8 mouse cellular contexts compared by ENCODE assay signal in the genomic region with DNA sequence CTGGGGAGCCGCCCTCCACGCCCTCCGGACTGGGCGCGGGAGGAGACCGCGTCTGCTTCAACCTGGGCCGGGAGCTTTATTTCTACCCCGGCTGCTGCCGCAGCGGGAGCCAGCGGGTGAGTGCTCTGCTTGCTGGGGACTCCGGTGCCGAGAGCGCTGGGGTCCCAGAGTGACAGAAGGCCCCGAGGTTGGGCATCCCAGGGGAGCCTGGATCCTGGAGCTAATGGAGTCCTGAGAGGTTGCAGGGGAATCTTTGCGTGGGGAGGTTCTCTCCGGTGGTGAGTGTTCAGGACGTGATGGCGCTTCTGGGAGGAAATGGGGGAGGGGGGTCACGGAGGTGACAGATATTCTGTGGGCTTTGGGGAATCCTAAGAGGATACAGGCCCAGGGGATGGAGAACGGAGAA. TPM values are rescaled to one million over a fixed set of nuclear protein-coding genes. Genes with fewer than 3 reads are reported as not detected.
A peak's percentile ranks its signal among the peaks of the same experiment; 100 is the strongest.
DNase-seq lines count a peak whose midpoint lies in the region; ATAC-seq and TF ChIP-seq lines count a peak whose summit lies in the region.

No protein-coding gene starts in this region.

- peak overlapping the region; percentile 74 for H3K27ac ChIP-seq in heart, adult 2 months
- peak overlapping the region; percentile 83 for H3K27ac ChIP-seq in embryonic facial prominence, embryonic 15.5 days (replicated peaks)
- H3K27ac ChIP-seq in hindbrain, embryonic 16.5 days (ENCODE audit: low read depth, low read length): peak overlapping the region; percentile 84
- H3K27ac ChIP-seq in midbrain, embryonic 10.5 days (replicated peaks): peak overlapping the region; percentile 94

- peaks cover 9% of the 10 kb centered on the region for H3K4me1 ChIP-seq in heart, adult 2 months (ENCODE audit: control insufficient read depth, insufficient read depth, low read length)
- H3K4me1 ChIP-seq in E14TG2a.4 (replicated peaks; ENCODE audit: low read depth, low read length): peaks cover 72% of the 10 kb centered on the region
- H3K4me1 ChIP-seq in embryonic facial prominence, embryonic 15.5 days: peaks cover 34% of the 10 kb centered on the region
- peaks cover 16% of the 10 kb centered on the region for H3K4me1 ChIP-seq in hindbrain, embryonic 16.5 days (ENCODE audit: control insufficient read depth, insufficient read depth, low read depth, low read length)
- peaks cover 26% of the 10 kb centered on the region for H3K4me1 ChIP-seq in midbrain, embryonic 10.5 days

- TF ChIP-seq POLR2A in heart, adult 2 months (IDR thresholded peaks at IDR 0.05; ENCODE audit: insufficient read depth, low read depth, low read length): no peak

- peak overlapping the region; percentile 88 for H3K9ac ChIP-seq in heart, adult 2 months (ENCODE audit: low read depth, low read length)
- peak overlapping the region; percentile 100 for H3K9ac ChIP-seq in embryonic facial prominence, embryonic 15.5 days
- H3K9ac ChIP-seq in hindbrain, embryonic 16.5 days (ENCODE audit: low read depth, low read length): peak overlapping the region; percentile 100

- H3K27me3 ChIP-seq in heart, adult 2 months (ENCODE audit: control insufficient read depth, insufficient read depth, low read length): no peaks in the 10 kb centered on the region
- H3K27me3 ChIP-seq in E14TG2a.4 (ENCODE audit: insufficient read depth, low read length): no peaks in the 10 kb centered on the region
- no peaks in the 10 kb centered on the region for H3K27me3 ChIP-seq in embryonic facial prominence, embryonic 15.5 days
- no peaks in the 10 kb centered on the region for H3K27me3 ChIP-seq in hindbrain, embryonic 16.5 days (replicated peaks; ENCODE audit: control insufficient read depth, insufficient read depth, low read length)
- H3K27me3 ChIP-seq in midbrain, embryonic 10.5 days (ENCODE audit: low read depth, poor library complexity, severe bottlenecking): no peaks in the 10 kb centered on the region

- intact Hi-C loops in heart, adult 2 months (cut with DNase I): no loop called here

- H3K4me2 ChIP-seq in embryonic facial prominence, embryonic 15.5 days (replicated peaks): peak overlapping the region; percentile 80
- H3K4me2 ChIP-seq in hindbrain, embryonic 16.5 days (ENCODE audit: low read length): peak overlapping the region; percentile 90

- TF ChIP-seq EP300 in heart, adult 2 months (IDR thresholded peaks at IDR 0.05; ENCODE audit: insufficient read depth, low read depth, low read length): no peak

- TF ChIP-seq CTCF in heart, adult 2 months (IDR thresholded peaks at IDR 0.05): no peak
- TF ChIP-seq CTCF in E14TG2a.4 (conservative IDR thresholded peaks at IDR 0.05; ENCODE audit: low read length): no peak

- peak overlapping the region; percentile 75 for H3K4me3 ChIP-seq in heart, adult 2 months
- H3K4me3 ChIP-seq in E14TG2a.4 (replicated peaks; ENCODE audit: low read length): peak overlapping the region; percentile 94
- peak overlapping the region; percentile 96 for H3K4me3 ChIP-seq in embryonic facial prominence, embryonic 15.5 days (replicated peaks)
- H3K4me3 ChIP-seq in hindbrain, embryonic 16.5 days (ENCODE audit: low read length): peak overlapping the region; percentile 95
- peak overlapping the region; percentile 96 for H3K4me3 ChIP-seq in midbrain, embryonic 10.5 days

- no peak for ATAC-seq in embryonic facial prominence, embryonic 15.5 days (ENCODE audit: insufficient number of reproducible peaks, low FRiP score, low TSS enrichment, low read depth)
- no peak for ATAC-seq in hindbrain, embryonic 16.5 days
- ATAC-seq in activated CD4-positive, CD25-positive, alpha-beta regulatory T cell, adult 4 months: no peak

- H3K79me2 ChIP-seq in heart, adult 2 months (replicated peaks; ENCODE audit: control insufficient read depth, insufficient read depth, low read length): no peaks in the 10 kb centered on the region

- WGBS in heart, adult 2 months: under 1% methylated on average over 21 of the region's 22 CpGs
- WGBS in embryonic facial prominence, embryonic 15.5 days: 0% methylated on average over 22 of the region's 22 CpGs
- under 1% methylated on average over 22 of the region's 22 CpGs for WGBS in hindbrain, embryonic 16.5 days
- WGBS in midbrain, embryonic 10.5 days: under 1% methylated on average over 22 of the region's 22 CpGs

- H3K36me3 ChIP-seq in heart, adult 2 months (ENCODE audit: control insufficient read depth, insufficient read depth, low read length): no peaks in the 10 kb centered on the region
- peaks cover 41% of the 10 kb centered on the region for H3K36me3 ChIP-seq in E14TG2a.4 (ENCODE audit: insufficient read depth, low read length)
- peaks cover 38% of the 10 kb centered on the region for H3K36me3 ChIP-seq in embryonic facial prominence, embryonic 15.5 days
- H3K36me3 ChIP-seq in hindbrain, embryonic 16.5 days (ENCODE audit: control insufficient read depth, insufficient read depth, low read length): peaks cover 24% of the 10 kb centered on the region; the same call in 1 of the 2 replicates
- H3K36me3 ChIP-seq in midbrain, embryonic 10.5 days: peaks cover 41% of the 10 kb centered on the region

- DNase-seq in heart, adult 2 months: peak; percentile 53 to 61
- no peak for DNase-seq in heart, adult 9 months (ENCODE audit: low spot score in 2 of 2)
- DNase-seq in midbrain, embryonic 10.5 days (ENCODE audit: low spot score): peak; percentile 43
- no peak for DNase-seq in thymus, postnatal 10 days (ENCODE audit: low spot score in 2 of 2)

- H3K9me3 ChIP-seq in E14TG2a.4 (ENCODE audit: low read length): no peaks in the 10 kb centered on the region
- H3K9me3 ChIP-seq in embryonic facial prominence, embryonic 15.5 days (replicated peaks): no peaks in the 10 kb centered on the region
- H3K9me3 ChIP-seq in hindbrain, embryonic 16.5 days (ENCODE audit: control insufficient read depth, low read length): no peaks in the 10 kb centered on the region
- H3K9me3 ChIP-seq in midbrain, embryonic 10.5 days (replicated peaks): no peaks in the 10 kb centered on the region

RNA-seq across cellular contexts. Expression of a gene that starts 0.6 kb away (rescaled TPM):
- total RNA-seq in heart, adult 2 months (2021): 10 to 100 TPM; 47.8 to 54.9 TPM
- polyA plus RNA-seq in heart, adult 2 months (2012; rRNA removed): 70.9 and 79.4 TPM in 2 replicates
- polyA plus RNA-seq in embryonic facial prominence, embryonic 15.5 days (2015; fragmentation: Nextera tagmentation; extraction: Ambion mirVana): 18.7 and 20.1 TPM in 2 replicates
- 29.1 and 30.0 TPM in 2 replicates for polyA plus RNA-seq in hindbrain, embryonic 16.5 days (2015; fragmentation: Nextera tagmentation; extraction: Ambion mirVana)
- polyA plus RNA-seq in midbrain, embryonic 10.5 days (2016; fragmentation: Nextera tagmentation; extraction: Ambion mirVana): 17.3 and 18.0 TPM in 2 replicates
- not detected for polyA plus RNA-seq in activated CD4-positive, CD25-positive, alpha-beta regulatory T cell, adult 4 months (2017; shearing (Covaris generic))

RNA-seq across cellular contexts. Expression of a gene that starts 7.1 kb away (rescaled TPM):
- 100 to 1,000 TPM; 482 to 516 TPM for total RNA-seq in heart, adult 2 months (2021)
- 1,225 and 1,460 TPM in 2 replicates for polyA plus RNA-seq in heart, adult 2 months (2012; rRNA removed)
- 42.4 and 60.4 TPM in 2 replicates for polyA plus RNA-seq in embryonic facial prominence, embryonic 15.5 days (2015; fragmentation: Nextera tagmentation; extraction: Ambion mirVana)
- 8.0 and 12.3 TPM in 2 replicates for polyA plus RNA-seq in hindbrain, embryonic 16.5 days (2015; fragmentation: Nextera tagmentation; extraction: Ambion mirVana)
- polyA plus RNA-seq in midbrain, embryonic 10.5 days (2016; fragmentation: Nextera tagmentation; extraction: Ambion mirVana): 8.2 and 8.8 TPM in 2 replicates
- not detected for polyA plus RNA-seq in activated CD4-positive, CD25-positive, alpha-beta regulatory T cell, adult 4 months (2017; shearing (Covaris generic))

RNA-seq across cellular contexts. Expression of a gene that starts 17.8 kb away (rescaled TPM):
- total RNA-seq in heart, adult 2 months (2021): 1 to 10 TPM; 7.1 to 8.2 TPM
- polyA plus RNA-seq in heart, adult 2 months (2012; rRNA removed): 26.0 and 29.8 TPM in 2 replicates
- 12.7 and 14.7 TPM in 2 replicates for polyA plus RNA-seq in embryonic facial prominence, embryonic 15.5 days (2015; fragmentation: Nextera tagmentation; extraction: Ambion mirVana)
- polyA plus RNA-seq in hindbrain, embryonic 16.5 days (2015; fragmentation: Nextera tagmentation; extraction: Ambion mirVana): 1.9 and 2.9 TPM in 2 replicates
- polyA plus RNA-seq in midbrain, embryonic 10.5 days (2016; fragmentation: Nextera tagmentation; extraction: Ambion mirVana): 7.2 and 8.0 TPM in 2 replicates
- polyA plus RNA-seq in activated CD4-positive, CD25-positive, alpha-beta regulatory T cell, adult 4 months (2017; shearing (Covaris generic)): under 1 TPM in 1 of 2 experiments, not detected in 1; 0.25 TPM

RNA-seq across cellular contexts. Expression of a gene that starts 22.1 kb away (rescaled TPM):
- total RNA-seq in heart, adult 2 months (2021): not detected
- 0.06 TPM in 1 of 2 replicates, not detected in the other for polyA plus RNA-seq in heart, adult 2 months (2012; rRNA removed)
- not detected in 2 replicates for polyA plus RNA-seq in embryonic facial prominence, embryonic 15.5 days (2015; fragmentation: Nextera tagmentation; extraction: Ambion mirVana)
- 0.17 and 0.40 TPM in 2 replicates for polyA plus RNA-seq in hindbrain, embryonic 16.5 days (2015; fragmentation: Nextera tagmentation; extraction: Ambion mirVana)
- not detected in 2 replicates for polyA plus RNA-seq in midbrain, embryonic 10.5 days (2016; fragmentation: Nextera tagmentation; extraction: Ambion mirVana)
- polyA plus RNA-seq in activated CD4-positive, CD25-positive, alpha-beta regulatory T cell, adult 4 months (2017; shearing (Covaris generic)): not detected

RNA-seq across cellular contexts. Expression of a gene that starts 41.6 kb away (rescaled TPM):
- not detected for total RNA-seq in heart, adult 2 months (2021)
- 0.09 TPM in 1 of 2 replicates, not detected in the other for polyA plus RNA-seq in heart, adult 2 months (2012; rRNA removed)
- 1.9 and 2.3 TPM in 2 replicates for polyA plus RNA-seq in embryonic facial prominence, embryonic 15.5 days (2015; fragmentation: Nextera tagmentation; extraction: Ambion mirVana)
- polyA plus RNA-seq in hindbrain, embryonic 16.5 days (2015; fragmentation: Nextera tagmentation; extraction: Ambion mirVana): 7.0 and 8.8 TPM in 2 replicates
- 1.1 TPM in 2 replicates for polyA plus RNA-seq in midbrain, embryonic 10.5 days (2016; fragmentation: Nextera tagmentation; extraction: Ambion mirVana)
- polyA plus RNA-seq in activated CD4-positive, CD25-positive, alpha-beta regulatory T cell, adult 4 months (2017; shearing (Covaris generic)): not detected

Comparison
In these comparisons a context has a peak if more than half of its experiments do, and no peak if none do; other contexts are left out.
1. DNase-seq: peak in heart, adult 2 months (2 of 2) and midbrain, embryonic 10.5 days (single experiment); none in heart, adult 9 months (0 of 2) and thymus, postnatal 10 days (0 of 2).
2. RNA of a gene that starts 0.6 kb away (polyA plus RNA-seq): 70.9 to 79.4 TPM in heart, adult 2 months, 29.1 to 30.0 TPM in hindbrain, embryonic 16.5 days, 18.7 to 20.1 TPM in embryonic facial prominence, embryonic 15.5 days and 17.3 to 18.0 TPM in midbrain, embryonic 10.5 days; not detected in activated CD4-positive, CD25-positive, alpha-beta regulatory T cell, adult 4 months; every median in the first group is over 10 times any median in the second.
3. RNA of a gene that starts 7.1 kb away (polyA plus RNA-seq): 1,225 to 1,460 TPM in heart, adult 2 months; 42.4 to 60.4 TPM in embryonic facial prominence, embryonic 15.5 days, 8.2 to 8.8 TPM in midbrain, embryonic 10.5 days, 8.0 to 12.3 TPM in hindbrain, embryonic 16.5 days and not detected in activated CD4-positive, CD25-positive, alpha-beta regulatory T cell, adult 4 months; every median in the first group is over 10 times any median in the second.
4. Peak in every context shown above with its lines, with median percentiles within 50 percentile points of each other: H3K27ac ChIP-seq, H3K4me3 ChIP-seq and H3K9ac ChIP-seq.